Mouse (Mus musculus) MEL (cell line): Measurements from ENCODE around the gene Dcbld1.

Experiments
- CTCF ChIP-seq, 3 experiments: IDR thresholded peaks in 2 of 3; conservative IDR thresholded peaks in 1 of 3; 2 replicates each; pipeline ENCODE4 v1.5.1; 2011 to 2012; ENCODE audit warnings: low read length in 3 of 3, low read depth in 2 of 3, mild to moderate bottlenecking in 2 of 3, improper control_type of control experiment in 1 of 3, inconsistent platforms in 1 of 3, mixed read lengths in 1 of 3, moderate library complexity in 1 of 3; ENCODE audit not compliant: control insufficient read depth in 1 of 3, insufficient read depth in 1 of 3, poor library complexity in 1 of 3, severe bottlenecking in 1 of 3
- GATA1 ChIP-seq: IDR thresholded peaks from 2 replicates; pipeline ENCODE4 v1.6.1; 2011; ENCODE audit warnings: low read depth, low read length, improper control_type of control experiment
- POLR2AphosphoS2 ChIP-seq: IDR thresholded peaks from 2 replicates; pipeline ENCODE4 v1.6.1; 2011; ENCODE audit warnings: low read length, improper control_type of control experiment
- TBP ChIP-seq: IDR thresholded peaks from 2 replicates; pipeline ENCODE4 v1.8.0; 2011; ENCODE audit warnings: low read depth, low read length, improper control_type of control experiment

GRCm38 (mm10) chr10:52194957-52195852 lies 38.2 kb upstream of the Dcbld1 start, which contains the start of gene Ros1:
- no peak for TF ChIP-seq POLR2AphosphoS2
- no peak for TF ChIP-seq TBP
- no peak for TF ChIP-seq CTCF (IDR thresholded peaks at IDR 0.05 in 2 of 3, conservative IDR thresholded peaks at IDR 0.05 in 1 of 3; ENCODE audit: control insufficient read depth in 1 of 3, insufficient read depth in 1 of 3, low read depth in 2 of 3, low read length in 3 of 3, poor library complexity in 1 of 3, severe bottlenecking in 1 of 3)
- no peak for TF ChIP-seq GATA1
